Mouse (Mus musculus) kidney, adult 18-20 months (tissue): ENCODE data around the gene Lbr.
"Not testable (repeated sequence)": the region's sequence is repeated elsewhere in the genome, so short reads cannot be mapped to it uniquely, and the experiment has no call there.

Experiments used
- DNase-seq: peaks from one replicate; pipeline ENCODE4 v3.0.0; 2021

Lbr gene

GRCm38 (mm10) chr1:181851521-181852310, 8.9 kb upstream of the Lbr start:
- DNase-seq: no peak

DNA sequence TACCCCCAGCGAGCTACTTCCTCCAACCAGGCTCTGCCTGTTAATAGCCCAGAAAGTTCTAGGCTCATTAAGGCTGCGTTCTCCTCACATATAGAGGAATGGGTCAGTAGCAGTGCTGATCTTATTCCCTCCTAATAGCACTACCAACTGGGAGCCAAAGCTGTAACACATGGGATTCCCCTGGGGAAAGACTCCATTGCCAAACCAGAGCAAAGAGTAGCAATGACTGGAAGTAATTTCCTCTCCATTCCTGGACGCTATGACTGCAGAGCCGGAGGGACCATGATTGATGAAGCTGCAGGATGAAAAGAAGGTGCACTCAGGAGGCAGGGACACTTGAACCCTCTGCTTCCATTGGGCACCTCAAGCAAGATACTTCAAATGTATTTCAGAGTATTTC, 7.6 kb upstream of the Lbr start:
- DNase-seq: no peak

GRCm38 (mm10) chr1:181848210-181848609, 5.4 kb upstream of the Lbr start:
- DNase-seq: no peak

DNA sequence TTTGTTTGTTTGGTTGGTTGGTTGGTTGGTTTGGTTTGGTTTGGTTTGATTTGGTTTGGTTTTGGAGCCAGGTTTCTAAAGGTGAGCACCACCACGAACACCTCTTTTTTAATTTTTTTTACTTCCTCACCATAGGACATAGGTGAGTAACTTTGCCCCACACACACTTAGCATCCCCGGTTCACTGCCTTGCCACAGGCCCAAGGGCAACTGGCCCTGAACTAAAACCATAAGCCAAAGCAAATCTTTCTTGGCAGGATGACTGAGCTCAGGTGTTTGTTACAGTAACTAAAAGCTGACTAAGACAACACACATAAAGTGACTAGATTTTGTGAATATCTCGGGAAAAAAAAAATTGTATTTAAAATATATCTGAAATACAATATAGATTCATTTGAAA, 4.5 kb upstream of the Lbr start:
- DNase-seq: no peak

- DNase-seq: peak; percentile 23
These were observed 2.9 kb upstream of the Lbr start for GRCm38 (mm10) chr1:181845767-181846166.

DNA sequence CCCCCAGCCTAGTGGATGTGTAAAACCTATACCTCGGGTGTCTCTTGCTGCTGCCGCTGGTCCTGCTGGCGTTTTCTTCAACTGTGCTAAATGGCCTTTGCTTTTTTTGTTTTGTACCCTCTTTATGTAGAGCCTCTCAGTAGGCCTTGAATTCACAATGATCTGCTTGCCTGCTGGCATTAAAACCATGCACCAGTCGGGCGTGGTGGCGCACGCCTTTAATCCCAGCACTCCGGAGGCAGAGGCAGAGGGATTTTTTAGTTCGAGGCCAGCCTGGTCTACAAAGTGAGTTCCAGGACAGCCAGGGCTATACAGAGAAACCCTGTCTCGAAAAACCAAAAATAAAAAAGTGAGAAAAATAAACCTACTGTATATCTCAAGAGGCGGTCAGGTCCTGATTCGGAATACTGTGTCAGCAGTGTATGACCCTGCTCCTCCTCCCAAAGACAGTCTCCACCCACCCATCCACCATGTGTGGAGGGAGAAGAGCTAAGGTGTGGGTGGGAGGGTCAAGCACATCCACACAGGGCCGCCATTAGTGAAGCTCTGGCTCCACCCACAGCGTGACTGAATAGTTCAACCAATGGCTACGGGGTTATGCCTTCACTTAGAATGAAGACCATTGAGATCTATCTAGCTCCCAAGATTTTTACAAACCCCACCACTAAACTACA, 2.2 kb upstream of the Lbr start:
- no peak for DNase-seq

- peak; percentile 95 for DNase-seq
These were observed 778 bp downstream of the Lbr start for GRCm38 (mm10) chr1:181841864-181842672.

- DNase-seq: no peak
These were observed 1.4 kb downstream of the Lbr start for GRCm38 (mm10) chr1:181841396-181841795.

DNA sequence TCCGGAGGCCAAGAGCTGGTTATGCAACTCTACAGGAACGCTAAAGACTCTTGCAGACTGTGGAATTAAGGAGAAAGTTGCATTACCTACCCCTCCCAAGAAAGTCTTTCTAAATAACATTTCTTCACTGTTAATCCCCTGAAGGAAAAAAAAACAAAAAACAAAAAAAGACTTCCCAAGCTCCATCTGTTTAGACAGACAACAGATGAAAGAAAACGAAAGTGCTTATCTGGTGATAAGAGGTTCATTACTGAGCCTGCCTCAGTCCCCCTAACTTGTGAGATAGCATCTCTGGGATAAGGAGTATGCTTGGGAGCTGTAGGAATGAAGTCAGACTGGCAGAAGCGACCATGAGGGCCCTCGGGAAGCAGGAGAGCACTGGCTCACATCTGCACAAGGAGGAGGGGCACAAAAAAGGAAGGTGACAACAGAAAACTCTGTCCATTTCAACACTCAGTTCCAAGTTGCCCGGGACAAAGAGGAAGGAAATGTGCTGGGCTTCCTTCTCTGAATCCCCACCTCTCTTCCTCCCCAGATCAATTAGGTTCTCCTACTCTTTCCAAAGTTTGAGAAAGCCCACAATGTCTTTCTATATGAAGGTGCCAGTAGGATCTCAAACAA, 3.0 kb downstream of the Lbr start:
- DNase-seq: no peak

- no peak for DNase-seq
These were observed 4.7 kb downstream of the Lbr start for GRCm38 (mm10) chr1:181838111-181838510.

DNA sequence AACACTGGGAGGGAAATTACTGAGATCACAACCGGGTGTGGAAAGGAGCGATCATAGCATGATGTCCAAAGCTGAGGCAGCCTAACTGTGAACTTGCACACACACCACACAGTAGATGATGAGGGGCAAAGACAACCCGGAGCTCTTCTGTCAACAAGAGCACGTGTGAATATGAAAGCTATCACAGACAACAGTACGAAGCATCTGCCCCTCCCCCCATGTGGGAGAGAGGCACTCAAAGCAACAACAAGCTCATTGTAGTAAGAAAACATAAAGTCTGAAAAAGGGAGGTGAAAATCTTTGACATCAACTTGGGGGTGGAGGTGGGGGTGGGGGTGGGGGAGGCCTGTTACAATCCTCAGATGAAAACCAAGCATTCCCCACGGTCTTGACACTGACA, 9.7 kb downstream of the Lbr start:
- DNase-seq: no peak

GRCm38 (mm10) chr1:181832720-181833119, 10.1 kb downstream of the Lbr start:
- DNase-seq: no peak

- no peak for DNase-seq
These were observed 14.5 kb downstream of the Lbr start for GRCm38 (mm10) chr1:181828365-181828764.

GRCm38 (mm10) chr1:181826716-181827115, 16.1 kb downstream of the Lbr start:
- no peak for DNase-seq

DNA sequence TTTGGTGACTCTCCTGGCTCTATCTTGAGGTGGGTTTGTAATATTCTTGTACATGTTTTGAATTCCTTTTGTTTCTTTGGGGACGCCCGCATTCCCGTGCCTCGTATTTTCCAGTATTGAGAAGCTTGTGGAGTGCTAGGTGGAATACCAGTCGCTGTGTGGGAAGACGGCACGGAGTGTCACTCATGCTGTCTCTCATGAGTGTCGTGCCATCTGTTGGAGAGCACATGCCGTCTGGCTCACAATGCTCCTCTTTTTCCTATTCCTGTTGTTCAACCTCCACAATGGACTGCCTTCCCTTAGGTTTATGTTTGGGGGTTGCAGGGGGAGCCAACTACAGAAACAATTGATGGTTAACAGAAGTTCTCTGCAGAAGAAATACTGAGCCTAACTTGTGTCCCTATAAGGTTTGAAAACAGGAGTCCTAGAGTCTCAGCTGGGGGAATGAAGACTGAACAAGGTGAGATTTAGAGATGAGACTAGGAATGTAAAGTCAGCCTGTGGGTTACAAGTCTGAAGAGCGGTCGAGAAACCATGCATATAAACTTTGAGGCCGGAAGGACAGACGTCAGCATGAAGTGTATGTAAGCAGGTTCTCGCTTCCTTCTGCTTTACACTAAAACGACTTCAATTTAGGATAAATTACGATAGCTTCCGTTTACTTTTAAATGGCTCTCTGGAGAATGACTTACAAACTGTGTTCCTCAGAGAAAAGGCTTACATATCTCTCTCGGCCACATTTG, 31.2 kb downstream of the Lbr start:
- DNase-seq: no peak

- DNase-seq: no peak
These were observed 42.2 kb downstream of the Lbr start for GRCm38 (mm10) chr1:181800667-181801066.

DNA sequence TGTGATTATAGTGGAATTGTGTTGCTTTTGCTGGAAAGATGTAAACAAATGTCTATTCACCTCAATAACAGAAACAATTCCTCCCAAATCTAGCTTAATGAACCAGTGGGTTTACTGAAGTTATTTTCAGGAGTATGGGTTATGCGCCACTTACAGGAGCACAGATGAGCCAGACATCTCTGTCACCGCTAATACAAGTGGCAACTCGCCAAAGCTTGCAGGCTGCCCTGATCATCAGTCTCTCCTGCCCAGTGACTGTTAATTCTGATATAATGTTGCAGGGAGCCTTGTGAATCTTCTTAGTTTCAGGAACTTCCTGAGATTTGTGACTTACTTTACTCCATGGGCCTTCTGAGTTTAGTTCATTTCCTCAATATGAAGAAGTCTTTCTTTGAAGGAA, 42.9 kb downstream of the Lbr start:
- DNase-seq: no peak

DNA sequence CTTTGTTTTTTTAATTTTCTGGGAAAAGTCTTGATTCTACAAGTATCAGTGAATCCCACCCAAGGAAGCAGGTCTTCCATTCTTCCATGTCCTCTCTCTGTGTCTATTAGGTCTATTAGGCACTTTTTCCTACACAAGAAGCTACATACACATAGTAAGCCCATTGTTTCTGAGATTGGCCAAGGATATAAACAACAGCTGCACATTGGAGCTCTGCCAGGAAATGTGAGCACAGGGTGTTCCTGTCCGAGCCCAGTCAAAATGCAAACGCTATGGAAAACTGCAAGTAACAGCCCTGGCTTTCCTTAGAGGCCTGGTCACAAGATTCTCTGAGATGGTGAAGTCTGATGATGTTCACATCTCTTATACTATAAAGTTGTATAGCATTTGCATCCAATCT, 49.3 kb downstream of the Lbr start:
- DNase-seq: peak; percentile 9

DNA sequence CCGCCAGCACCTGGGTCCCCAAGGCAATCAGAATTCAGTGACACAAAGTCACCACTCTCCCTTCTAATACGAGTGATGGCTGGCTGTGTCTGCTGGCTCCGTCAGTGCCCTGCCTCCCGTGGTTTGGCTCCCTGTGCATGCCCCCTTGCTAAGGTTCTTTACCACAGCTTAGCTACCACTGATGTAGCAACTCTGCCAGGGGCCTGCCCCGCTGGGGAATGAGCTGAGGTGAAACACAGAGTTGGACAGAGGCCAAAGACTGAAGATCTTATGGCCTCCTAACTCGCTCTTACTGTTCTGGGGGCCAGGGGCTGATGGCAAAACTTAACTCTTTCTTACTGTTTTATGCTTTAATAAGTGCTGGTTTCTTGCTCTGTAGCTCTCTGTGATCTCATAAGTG, 52.9 kb downstream of the Lbr start:
- no peak for DNase-seq

- DNase-seq: not testable (repeated sequence)
These were observed 60.2 kb downstream of the Lbr start for GRCm38 (mm10) chr1:181782600-181782999.

- DNase-seq: no peak
These were observed 66.3 kb downstream of the Lbr start for GRCm38 (mm10) chr1:181776541-181776940.

DNA sequence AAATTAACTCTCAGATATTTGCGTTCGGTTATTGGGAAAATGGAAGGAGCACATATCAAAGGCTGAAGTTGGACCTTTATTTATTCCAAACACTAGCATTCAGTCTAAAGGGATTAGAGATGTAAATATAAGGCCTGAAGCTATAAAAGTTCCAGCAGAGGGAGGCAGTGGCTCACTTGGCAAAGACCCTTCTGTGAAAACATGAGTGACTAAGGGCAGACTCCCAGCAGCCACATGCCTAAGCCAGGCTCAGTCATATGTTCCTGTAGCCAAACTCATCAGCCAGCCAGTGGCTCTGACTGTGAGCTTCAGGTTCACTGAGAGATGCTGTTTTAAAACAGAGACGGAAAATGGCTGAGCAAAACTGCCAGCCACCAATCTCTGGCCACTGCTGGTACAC, 71.0 kb downstream of the Lbr start:
- DNase-seq: no peak

DNA sequence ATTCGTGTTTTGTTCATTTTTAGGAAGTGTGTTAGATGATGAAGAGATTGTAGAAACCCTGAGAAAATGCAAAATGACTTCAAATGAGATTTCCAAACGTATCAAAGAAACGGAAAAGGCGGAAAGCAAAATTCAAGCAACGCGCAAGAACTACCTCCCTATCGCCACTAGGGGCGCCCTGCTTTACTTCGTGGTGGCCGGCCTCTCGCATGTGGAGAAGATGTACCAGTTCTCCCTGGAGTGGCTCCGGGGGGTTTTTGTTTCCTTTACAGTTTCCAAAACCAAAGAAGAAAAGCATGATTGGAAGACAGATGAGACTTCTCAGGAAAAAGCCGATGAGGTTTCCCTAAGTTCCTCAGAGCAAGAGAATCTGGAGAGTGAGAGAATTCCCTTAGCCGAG, 73.5 kb downstream of the Lbr start:
- no peak for DNase-seq
